Mouse (Mus musculus) retina, postnatal 1 day (tissue): ENCODE measurements around the gene Iffo1.
"Not testable (repeated sequence)": the region's sequence is repeated elsewhere in the genome, so short reads cannot be mapped to it uniquely, and the experiment has no call there.

Experiments
- DNase-seq: peaks from one replicate; pipeline ENCODE4 v3.0.0-alpha.2; 2012

Iffo1 gene

DNA sequence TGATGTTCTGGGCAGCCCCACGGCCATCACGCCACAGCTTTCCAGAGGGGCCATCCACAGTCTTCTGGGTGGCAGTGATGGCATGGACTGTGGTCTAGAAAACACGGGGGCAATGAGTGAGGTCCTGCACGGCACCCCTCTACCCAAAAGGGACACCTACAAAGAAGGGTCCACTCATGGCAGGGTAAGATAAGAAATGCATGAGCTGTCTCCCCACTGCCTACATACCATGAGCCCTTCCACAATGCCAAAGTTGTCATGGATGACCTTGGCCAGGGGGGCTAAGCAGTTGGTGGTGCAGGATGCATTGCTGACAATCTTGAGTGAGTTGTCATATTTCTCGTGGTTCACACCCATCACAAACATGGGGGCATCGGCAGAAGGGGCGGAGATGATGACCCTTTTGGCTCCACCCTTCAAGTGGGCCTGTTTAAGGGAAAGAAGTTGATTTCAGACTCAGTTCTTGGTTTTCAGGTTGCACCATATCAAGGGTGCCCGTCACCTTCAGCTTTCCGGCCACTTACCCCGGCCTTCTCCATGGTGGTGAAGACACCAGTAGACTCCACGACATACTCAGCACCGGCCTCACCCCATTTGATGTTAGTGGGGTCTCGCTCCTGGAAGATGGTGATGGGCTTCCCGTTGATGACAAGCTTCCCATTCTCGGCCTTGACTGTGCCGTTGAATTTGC lies 17.7 kb downstream of the Iffo1 start:
- not testable (repeated sequence) for DNase-seq

DNA sequence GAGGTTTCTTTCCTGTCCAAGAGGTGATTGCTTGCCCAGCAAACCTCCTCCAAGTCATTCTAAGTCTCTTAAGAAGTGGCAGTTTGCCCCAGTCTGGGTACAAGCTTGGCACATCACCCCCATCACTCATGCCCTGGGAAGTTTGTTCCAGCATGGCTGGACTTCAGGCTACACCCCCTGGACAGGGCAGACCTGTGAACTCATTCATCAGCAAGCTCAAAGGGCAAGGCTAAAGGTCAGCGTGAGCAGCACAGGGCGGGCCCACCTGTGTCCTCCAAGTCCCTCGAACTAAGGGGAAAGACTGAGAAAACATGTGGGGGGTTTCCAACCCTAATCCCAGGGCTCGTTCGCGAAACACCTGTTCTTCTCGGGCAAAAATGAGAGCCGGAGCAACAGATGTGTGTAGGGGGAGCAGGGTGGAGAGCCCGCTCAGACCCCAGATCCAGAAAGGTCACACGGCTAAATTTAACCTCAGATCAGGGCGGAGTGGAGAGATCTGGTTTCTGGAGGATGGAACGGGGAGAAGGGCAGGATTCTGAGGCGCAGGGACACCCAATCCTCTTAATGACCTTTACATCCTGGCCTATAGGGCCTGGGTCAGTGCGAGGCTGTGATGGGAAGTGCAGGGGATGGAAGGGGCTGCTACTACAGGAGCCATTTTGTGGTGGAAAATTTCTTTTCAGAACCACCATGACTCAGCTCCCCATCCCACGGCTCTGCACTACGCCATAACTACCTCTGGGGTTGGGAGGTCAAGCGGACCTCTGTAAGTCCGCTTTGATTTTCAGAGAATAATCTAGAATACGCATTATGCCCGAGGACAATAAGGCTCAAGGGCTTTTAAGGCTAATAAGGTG lies 19.0 kb downstream of the Iffo1 start:
- DNase-seq = no peak

GRCm38 (mm10) chr6:125164672-125165327 lies 19.8 kb downstream of the Iffo1 start:
- peak; percentile 89 for DNase-seq

DNA sequence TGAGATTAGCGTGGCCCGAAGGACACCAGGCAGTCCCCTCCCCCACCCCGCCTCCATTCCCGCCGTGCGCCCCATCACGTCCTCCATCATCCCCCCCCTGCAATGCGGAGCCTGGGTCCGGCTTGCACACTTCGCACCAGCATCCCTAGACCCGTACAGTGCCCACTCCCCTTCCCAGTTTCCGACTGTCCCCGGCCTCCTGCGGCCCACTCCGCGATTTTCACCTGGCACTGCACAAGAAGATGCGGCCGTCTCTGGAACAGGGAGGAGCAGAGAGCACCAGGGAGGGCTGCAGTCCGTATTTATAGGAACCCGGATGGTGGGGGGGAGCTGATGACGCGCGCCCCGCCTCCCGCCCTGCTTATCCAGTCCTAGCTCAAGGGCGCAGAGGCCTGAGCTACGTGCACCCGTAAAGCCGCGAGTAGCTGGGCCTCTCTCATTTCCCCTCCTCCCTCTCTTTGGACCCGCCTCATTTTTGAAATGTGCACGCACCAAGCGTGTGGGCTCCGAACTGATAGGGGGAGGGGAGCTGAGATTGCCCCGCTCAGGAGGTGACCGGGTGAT lies 20.4 kb downstream of the Iffo1 start:
- DNase-seq = peak; percentile 98

DNA sequence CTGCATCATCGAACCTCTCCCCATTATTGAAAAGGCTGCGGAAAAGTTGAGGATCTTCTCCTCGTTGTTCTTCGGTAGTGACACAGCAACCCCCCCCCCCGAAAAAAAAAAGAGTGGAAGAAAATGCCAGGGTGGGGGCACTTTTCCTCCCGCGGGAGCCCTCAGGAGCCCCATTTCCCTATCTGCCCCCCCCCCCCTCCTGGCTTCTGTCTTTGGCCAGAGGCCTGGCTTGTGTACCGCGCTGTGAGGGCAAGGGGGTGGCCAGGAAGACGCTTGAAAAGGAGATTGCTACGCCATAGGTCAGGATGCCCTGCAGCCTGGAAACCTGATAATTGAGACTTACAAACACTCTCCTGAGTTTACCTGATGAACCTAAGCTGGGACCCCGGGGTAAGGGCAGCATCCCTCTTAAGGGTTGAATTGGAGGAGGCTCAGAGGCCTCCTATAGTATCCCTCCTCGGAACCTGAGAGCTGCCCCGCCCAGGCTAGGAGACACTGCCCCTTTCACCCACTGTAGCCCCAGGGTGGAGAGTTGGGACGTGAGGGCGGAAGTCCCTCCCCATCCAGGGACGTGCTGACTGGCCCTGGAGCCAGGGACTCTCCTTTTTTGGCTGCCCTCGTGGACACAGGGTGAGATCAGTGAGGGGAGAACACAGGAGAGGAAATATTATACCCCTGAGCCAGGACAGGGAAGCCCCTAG lies 21.2 kb downstream of the Iffo1 start, which contains the start of gene Gapdh:
Gapdh (minus strand) TSS at position 417 of the 701 bp plus-strand sequence.
- peak; percentile 71 for DNase-seq

GRCm38 (mm10) chr6:125166861-125167650 lies 22.0 kb downstream of the Iffo1 start:
- peak; percentile 75 for DNase-seq

GRCm38 (mm10) chr6:125168086-125168485 lies 23.0 kb downstream of the Iffo1 start:
- no peak for DNase-seq

DNA sequence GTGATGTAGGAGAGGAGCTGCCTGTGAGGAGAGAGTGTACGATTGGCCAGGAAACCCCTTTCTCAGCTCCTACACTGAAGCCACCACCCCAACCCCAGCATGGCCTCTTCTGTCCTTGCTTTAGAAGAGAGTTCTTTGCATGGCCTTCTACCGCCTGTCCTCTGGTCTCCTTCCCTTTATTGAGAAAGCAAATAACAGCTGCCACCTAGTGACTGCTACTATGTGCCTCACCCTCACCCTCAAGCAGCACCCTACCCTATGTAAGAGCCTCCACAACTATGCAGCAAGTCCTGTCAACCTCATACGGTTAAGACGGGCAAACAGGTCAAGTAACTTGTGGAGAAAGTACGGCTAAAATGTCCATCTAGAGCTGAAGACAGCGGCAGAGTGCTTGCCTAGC lies 25.2 kb downstream of the Iffo1 start:
- no peak for DNase-seq

DNA sequence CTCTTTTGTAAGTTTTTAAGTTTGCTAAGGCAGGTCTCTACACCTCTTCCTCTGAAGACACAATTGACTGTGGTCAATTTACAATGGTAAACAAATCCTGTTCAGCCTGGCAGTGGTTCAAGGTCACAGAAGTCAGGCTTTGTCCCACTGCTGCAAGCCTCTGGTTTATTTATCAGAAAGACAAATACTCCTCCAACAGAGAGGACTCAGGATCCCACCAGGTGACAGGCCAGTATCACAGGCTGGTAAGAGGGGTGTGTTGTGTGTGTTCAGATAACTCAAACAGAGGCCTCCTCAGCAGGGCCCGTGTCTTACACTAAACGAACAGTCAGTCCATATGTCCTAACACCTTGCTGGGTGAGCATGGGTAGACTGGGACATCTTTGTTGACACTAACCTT lies 27.4 kb downstream of the Iffo1 start:
- DNase-seq = no peak

- no peak for DNase-seq
Observed at GRCm38 (mm10) chr6:125173256-125173655, 28.2 kb downstream of the Iffo1 start.

- DNase-seq = no peak
Observed at GRCm38 (mm10) chr6:125175469-125175868, 30.4 kb downstream of the Iffo1 start.

GRCm38 (mm10) chr6:125179601-125180000 lies 34.6 kb downstream of the Iffo1 start:
- no peak for DNase-seq

- DNase-seq = no peak
Observed at GRCm38 (mm10) chr6:125182133-125182532, 37.1 kb downstream of the Iffo1 start.

GRCm38 (mm10) chr6:125186203-125186602 lies 41.2 kb downstream of the Iffo1 start:
- DNase-seq = no peak

DNA sequence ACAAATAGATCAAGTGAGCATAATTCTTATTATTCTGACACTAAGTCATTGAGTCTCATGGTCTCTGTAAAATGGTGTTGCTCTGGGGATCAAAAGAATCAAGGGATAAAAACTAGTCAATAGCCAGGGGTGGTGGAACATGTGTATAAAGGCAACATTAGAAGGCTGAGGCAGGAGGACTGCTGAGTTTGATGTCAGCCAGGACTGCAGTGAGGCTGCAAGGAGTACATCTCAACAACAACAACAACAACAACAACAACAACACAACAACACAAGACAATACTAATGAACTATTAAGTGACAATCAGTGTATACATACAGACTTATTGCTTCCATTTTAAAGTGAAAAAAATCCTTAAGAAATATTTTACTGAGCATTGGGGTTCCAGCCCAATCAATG lies 45.8 kb downstream of the Iffo1 start:
- no peak for DNase-seq

DNA sequence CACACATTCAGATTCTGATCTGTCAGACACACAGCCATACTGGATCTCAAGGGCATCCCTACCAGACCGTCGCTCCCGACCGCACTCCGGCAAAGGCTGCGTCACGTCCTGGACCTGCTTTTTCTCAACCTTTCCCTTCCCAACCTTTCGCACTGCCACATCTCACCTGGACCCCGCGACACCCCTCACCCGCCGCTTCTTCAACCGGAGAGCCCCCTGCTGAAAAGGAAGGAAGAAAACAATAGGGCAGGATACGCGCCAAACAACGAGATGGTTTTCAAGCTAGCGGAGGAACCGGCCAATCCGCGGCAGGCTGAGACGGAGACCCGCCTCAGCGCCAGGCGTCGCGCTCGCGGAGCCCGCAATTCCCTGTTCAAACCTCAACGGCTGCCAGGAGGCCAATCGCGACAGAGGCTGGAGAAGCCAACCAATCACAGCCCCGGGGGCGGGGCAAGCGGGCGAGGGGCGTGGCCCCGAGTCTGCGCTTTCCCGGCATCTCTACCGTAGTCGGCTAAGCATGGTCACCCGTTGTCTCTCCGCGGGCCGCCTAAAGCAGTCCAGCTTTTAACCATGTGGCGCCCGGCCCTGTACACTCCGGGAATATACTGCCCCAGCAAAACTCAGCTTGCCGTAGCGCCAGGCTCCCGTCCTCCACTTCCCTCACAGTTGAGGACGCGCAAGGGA lies 46.4 kb downstream of the Iffo1 start, which contains the start of the genes Ncapd2 and Mrpl51:
Ncapd2 (minus strand) TSS at position 370 of the 684 bp plus-strand sequence.
Mrpl51 (plus strand) TSS at position 470 of the 684 bp plus-strand sequence.
- peak; percentile 99 for DNase-seq

GRCm38 (mm10) chr6:125192016-125192714 lies 47.1 kb downstream of the Iffo1 start:
- peak; percentile 97 for DNase-seq

DNA sequence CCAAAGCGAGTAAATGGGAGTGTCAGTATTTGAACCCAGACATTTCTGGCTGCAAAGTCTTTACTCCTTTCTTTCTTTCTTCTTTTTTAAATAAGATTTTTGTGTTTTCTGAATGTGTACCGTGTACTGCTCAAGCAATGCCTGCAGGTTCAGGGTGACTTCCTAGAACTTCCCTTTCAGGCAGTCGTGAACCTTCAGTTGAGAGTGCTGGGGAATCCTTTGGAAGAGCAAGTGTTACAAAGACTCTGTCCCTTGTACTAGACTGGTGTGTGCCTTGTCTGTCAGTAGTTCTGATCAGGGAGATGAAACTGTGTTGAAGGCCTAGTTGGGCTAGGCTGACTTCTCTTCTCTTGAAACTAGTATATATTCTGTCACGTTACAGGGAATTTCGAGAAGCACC lies 47.8 kb downstream of the Iffo1 start:
- DNase-seq = no peak

- no peak for DNase-seq
Observed at GRCm38 (mm10) chr6:125193390-125193789, 48.3 kb downstream of the Iffo1 start.

GRCm38 (mm10) chr6:125195541-125196075 lies 50.6 kb downstream of the Iffo1 start:
- no peak for DNase-seq
